Mouse (Mus musculus): Measurements from ENCODE around the gene Usp6nl.

Gene Usp6nl

DNA sequence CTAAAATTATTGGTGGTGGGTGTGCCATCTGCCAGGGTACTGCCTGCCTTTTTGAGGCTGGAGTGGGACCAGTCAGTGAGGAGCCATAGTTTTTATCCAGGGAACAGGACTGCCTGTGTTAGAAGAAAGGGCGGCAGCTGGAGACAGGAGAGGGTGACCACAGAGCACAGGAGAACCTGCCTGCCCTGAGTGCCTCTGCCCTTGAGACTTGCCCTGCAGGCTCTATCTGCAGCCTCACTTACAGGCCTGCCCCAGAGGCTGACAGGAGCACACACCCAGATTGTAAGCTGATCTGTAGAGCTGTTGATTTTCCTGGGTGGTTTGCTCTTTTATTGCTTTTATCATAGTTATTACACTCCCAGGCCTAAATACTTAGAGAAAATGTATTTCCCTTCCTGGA, 85.2 kb downstream of the Usp6nl start:
- in situ Hi-C loops (cut with MboI) = loop anchor here (5.0 kb wide), 1 partner anchor 195 kb away; the partner anchor contains the start of gene Echdc3

DNA sequence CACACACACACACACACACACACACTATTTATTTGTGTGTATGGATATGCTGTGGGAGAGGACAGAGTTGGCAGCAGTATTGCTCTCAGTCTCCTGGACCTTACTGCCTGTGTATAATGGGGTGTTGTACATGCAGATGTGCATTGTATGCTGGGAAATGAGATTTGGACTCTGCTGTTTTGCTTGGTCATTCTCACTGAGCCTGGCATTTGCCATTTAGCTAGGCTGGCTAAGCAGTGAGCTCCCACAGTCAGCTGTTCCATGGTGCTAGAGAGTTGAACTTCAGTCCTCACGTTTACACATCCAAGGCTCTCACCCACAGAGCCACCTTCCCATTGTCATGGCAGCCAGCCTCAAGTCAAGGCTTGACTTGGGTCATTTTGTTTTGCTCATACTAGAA, 90.2 kb downstream of the Usp6nl start:
- in situ Hi-C loops (cut with MboI) = no loop called here

DNA sequence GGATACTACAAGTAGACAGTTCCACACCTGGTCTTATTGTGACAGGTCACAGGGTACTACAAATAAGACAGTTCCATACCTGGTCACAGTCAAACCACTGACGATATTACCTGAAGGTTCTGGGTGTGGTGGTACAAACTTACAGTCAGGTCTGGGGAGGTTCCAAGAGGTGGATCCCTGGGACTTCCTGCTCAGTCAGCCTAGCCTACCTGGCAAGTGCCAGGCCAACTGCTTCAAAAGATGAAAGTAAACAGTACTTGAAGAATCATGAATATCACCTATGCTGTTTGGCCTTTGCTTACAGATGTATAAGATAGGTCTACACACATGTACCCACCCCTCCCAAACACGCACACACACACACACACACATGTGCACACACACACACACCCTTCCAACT, 91.3 kb downstream of the Usp6nl start:
- in situ Hi-C loops (cut with MboI) = no loop called here

DNA sequence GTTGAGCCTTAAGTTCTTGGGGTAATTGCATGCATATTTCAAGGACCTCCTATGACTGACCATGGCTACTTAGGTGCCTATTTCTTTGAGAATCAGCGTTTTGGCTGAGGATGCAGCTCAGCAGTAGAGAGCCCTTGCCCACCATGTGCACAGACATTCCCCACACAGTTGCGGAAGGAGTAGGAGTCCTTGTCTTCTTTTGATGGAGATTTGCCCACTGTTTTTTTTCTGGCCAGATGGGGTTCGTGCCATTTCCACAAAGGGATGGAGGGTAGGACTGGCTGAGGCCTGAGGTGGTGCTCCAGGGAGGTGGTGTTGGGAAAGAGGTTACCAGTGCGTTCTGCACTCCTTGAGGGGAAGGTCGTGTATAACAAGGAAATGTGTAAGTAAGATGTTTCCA, 91.9 kb downstream of the Usp6nl start:
- in situ Hi-C loops (cut with MboI) = no loop called here

DNA sequence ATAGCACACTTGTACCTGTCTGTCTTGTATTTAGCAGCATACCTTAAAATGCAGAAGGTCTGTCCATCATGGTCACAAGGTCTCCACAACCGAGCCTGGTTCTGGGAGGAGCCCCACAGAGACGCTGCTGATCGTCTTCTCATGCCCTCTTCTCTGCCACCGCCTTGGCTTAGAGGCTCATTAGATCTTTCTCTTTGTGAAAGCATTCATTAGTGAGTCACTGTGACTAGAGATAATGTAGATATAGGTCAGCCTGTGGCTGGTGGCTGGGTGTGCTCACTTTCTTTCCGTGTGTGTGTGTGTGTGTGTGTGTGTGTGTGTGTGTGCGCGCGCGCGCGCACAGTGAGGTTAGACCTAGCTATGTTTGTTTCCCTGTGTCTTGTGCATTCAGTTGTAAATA, 94.7 kb downstream of the Usp6nl start:
- in situ Hi-C loops (cut with MboI) = no loop called here

DNA sequence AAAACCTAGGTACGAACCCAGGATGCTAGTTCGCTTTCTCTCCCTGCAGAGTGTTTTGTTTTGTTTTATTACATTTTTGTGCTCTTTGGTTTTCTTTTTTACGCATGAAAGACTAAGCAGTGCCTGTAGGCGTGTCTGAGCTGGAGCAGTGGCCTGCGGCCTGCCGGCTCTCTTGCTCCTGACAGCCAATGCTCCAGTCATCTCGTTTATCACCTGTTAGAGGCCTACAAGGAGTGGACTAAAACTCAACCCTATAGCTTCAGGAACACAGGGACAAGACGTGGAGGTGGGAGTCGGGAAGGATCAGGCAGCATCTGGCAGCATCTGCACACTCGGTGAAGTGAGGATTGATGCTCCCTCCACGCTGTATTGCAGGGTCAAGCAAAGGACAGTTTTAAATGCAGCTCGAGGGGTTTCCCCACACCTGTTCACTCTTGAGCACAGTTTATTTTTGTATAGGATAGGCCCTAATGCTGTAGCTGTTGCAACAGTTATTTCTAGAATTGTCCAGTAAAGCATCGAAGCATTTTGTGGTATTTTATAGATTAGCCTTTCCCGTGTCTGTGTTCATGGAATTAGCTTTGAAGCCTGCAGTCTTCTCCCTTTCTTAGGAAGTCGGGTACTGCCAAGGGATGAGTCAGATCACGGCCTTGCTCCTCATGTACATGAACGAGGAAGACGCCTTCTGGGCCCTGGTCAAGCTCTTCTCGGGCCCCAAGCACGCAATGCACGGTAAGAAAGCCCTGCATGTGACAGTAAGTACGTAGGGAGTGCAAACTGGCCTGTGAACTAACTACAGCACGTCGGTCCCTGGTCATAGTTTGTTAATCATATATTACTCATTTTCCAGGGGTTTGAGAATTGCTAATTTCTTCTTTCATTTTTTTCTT, 101.4 kb downstream of the Usp6nl start:
- in situ Hi-C loops (cut with MboI) = no loop called here

DNA sequence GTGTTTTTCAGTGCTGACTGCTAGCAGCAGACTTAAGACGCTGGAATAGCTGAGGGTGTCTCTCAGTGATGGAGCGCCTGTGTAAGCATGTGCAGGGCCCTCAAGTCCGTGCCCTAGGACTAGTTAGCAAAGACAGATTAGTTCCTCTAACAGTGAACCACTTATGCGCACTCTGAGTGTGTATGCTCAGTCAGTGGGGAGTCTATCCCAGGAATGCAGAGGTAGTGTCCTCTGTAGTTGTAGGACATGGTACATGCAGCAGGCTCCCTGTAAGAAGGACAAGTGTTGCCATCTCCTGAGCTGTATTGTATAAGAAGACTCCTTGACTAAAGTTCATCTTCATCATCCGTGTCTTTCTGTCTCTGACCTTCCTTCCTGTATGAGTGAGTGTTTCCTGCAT, 102.4 kb downstream of the Usp6nl start:
- in situ Hi-C loops (cut with MboI) = no loop called here

DNA sequence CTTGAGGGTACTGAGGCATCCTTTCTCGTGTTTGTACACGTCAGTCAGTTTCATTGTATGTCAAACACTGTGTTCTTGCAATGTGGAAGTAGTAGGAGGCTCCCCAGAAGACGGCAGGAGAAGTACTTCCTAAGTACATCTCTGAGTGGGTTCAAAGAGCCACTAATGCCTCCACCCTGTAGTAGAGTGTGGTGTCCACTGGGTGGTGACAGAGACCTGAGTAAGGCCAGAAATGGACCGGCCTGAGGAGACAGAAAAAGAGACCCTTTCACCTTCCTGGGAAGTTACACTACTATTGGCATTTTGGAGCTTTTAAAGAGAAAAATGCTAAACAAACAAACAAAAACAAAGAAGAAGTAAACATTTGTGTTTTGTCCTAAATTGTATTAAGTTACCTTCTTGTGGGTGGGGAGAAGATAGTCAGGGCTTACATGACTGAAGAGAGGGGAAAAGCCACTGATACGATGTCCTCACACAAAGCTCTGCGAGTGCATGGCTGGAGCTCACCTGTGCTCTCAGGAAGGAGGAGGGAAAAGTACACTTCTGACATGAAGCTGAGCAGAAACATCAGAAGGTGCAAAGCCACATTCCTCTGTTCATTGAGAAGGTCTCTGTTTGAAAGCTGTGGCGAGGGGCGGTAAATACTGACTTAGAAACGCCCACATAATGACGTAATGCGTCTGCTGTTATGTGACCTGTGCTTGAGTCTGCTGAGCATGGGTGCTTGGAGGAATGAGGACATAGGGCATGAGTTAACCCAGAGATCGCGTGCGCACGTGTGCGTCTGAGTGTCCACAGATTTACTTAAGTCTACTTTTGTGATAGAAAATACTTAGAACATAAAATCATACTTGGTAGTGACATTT, 113.9 kb downstream of the Usp6nl start:
- in situ Hi-C loops (cut with MboI) = no loop called here

DNA sequence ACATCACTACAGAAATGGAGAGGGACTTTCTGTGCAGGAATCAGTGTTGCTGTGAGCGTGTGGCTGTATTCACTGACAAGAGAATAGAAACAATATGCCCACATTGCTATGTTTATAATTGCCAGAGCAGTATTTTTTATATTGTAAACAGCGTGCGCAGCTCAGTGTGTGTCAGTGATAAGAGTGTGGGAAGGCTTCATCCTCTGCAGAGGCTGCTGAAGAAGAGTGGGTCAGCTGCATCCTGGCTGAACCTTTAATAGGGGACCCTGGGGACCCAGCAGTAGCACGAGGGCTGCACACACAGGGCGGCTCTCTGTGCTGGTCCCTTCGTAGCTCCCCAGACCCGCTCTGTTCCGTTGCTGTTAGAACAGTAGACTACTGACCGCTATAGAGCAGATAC, 119.2 kb downstream of the Usp6nl start:
- in situ Hi-C loops (cut with MboI) = no loop called here

DNA sequence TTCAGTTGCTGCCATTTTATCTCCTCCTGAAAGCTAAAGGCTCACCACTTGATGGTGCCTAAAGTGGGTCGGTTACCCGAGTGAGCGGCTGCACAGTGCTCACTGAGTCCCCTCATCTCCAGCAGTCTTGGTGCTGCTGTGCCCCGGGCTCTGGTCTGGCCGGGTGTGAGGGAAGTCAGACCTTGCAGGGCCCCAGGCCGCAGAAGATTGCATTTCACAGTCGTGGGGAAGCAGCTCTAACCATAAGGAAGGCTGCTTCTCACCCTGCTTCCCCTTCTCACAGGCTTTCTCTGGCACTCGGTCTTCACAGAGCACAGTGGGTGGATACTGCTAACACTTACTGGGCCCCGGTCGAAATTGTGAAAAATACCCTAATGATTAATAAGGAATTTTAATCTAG, 119.8 kb downstream of the Usp6nl start:
- in situ Hi-C loops (cut with MboI) = no loop called here

DNA sequence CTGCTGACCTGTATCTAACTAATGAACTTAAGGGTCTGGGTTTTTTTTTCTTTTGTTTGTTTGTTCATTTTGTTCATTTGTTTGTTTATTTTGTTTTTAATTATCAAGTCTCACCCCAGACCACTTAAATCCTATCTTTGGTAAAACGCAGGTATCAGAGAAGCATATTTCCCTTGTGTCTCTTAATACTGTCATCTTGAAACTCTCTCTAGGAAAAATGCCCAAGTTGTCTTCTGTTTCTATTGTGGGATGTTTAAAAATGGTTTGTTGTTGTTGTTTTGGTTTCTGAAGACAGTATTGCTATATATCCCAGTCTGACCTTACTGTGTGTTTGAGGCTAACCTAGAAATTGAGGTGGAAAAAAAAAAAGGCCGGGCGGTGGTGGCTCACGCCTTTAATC, 121.5 kb downstream of the Usp6nl start:
- in situ Hi-C loops (cut with MboI) = no loop called here

DNA sequence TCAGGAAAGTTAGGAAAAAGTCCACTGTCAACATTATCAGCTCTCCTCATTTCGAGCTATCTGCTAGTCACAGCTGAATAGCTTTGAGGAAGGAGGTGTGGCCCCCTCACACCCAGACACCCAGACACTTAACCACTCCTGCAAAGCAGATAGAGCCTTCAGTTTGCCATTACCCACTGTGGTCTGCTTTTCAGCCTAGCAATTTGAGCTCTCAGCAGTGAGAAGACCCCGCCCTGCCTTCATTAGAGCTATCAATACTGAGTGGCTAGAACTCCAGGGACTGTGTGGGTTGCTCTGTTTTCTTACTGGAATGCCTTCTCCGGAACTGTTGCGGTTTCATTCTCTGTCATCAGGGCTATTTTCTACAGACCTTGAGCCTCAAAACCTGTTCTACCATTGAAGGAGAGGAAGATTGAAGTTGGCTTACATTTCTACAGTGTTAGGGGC, 122.3 kb downstream of the Usp6nl start:
- in situ Hi-C loops (cut with MboI) = no loop called here

DNA sequence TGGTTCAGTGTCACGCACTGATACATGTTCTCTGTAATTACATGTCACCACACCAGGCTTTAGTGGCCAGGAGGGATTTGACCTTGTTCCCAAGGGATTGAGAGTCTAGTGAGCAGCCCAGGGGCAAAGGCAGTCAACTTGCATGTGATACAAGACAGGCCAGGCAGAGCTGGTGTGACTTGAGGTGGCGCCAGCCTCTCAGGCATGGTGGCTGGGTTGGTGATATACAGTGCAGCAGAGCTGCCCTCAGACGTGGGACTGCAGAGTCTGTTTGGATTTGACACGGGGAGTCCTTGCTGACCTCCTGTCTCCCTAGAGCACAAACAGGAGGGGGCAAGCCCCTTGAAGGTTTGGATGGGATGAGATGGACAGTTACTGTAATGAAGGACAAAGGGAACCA, 123.4 kb downstream of the Usp6nl start:
- in situ Hi-C loops (cut with MboI) = no loop called here

DNA sequence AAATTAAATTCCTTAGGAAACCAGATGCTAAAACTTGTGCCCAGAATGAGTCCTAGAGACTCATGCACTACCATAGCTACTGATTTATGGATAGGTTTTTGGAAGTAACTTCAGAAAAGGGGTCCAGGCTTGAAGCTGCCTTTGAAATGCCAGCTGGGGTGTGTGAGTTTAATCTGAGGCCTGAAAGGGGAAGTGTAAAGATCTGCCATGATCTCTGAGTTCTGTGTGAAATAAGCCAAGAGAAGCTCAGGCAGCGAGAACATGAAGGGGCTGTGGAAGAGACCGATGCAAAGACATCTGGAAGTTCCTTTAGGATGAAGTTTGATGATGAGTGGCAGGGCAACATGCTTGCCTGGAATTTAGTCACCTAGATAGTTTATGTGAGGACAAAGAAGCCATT, 126.4 kb downstream of the Usp6nl start:
- in situ Hi-C loops (cut with MboI) = no loop called here

DNA sequence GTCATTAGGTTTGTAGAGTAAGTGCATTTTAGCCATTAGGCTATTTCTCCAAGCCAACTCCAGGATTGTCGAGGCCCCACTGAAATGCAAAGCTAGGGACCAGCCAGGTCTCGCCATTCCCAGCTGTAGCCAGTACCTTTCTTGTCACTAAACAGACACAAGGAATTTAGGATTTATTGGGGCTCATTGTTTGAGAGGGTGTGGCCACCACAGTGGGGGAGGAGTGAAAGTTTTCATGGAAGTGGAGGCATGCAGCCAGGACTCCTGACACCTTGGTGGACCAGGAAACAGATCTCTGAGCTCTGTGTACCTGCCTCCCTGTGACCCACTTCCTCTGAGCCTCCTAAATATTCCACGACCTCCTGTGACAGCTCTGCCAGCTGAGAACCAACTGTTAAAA, 127.2 kb downstream of the Usp6nl start:
- in situ Hi-C loops (cut with MboI) = no loop called here

DNA sequence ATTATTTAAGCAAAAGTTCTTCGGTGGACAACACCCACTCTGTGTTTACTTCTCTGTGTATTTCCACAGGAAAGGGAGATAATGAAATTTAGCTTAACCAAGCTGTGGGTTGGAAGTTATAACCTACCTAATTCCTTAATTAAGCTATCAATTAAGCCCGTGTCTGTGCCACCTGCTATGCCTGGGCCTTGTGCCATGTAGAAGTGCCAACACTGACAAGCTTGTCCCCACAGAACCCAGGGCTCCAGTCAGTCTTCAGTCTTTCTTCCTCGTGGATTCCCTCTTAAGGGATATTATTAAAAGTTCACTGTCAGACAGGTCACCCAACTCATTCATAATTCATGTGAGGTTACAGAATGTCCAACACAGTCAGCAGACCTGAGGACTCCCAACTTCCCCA, 128.1 kb downstream of the Usp6nl start:
- in situ Hi-C loops (cut with MboI) = no loop called here

DNA sequence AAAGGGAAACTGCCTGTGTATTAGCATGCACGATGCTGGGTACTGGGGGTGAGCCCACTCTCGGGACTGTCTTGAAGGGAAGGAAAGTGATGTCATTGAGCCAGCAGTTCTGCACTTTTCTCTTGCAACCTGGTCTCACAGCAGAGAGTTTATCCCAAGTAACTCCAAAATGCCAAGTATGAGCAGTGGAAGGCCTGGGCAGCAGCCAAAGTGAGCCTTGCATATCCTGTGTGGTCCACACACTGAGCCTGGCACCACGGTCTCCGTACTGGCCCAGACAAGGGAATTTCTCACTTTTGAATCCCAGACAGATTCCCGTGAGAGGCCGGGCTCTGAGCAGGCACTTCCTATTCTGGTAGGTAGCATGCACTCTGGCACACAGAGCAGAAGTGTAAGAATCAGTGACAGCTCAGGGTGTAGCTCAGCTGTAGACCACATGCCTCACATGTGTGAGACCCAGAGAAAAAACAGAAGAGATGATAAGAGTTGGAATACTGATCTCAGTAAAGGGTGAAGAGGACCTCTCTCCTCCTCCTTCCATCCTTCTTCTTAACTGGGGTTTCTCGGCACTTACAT, 132.6 kb downstream of the Usp6nl start:
- in situ Hi-C loops (cut with MboI) = no loop called here

DNA sequence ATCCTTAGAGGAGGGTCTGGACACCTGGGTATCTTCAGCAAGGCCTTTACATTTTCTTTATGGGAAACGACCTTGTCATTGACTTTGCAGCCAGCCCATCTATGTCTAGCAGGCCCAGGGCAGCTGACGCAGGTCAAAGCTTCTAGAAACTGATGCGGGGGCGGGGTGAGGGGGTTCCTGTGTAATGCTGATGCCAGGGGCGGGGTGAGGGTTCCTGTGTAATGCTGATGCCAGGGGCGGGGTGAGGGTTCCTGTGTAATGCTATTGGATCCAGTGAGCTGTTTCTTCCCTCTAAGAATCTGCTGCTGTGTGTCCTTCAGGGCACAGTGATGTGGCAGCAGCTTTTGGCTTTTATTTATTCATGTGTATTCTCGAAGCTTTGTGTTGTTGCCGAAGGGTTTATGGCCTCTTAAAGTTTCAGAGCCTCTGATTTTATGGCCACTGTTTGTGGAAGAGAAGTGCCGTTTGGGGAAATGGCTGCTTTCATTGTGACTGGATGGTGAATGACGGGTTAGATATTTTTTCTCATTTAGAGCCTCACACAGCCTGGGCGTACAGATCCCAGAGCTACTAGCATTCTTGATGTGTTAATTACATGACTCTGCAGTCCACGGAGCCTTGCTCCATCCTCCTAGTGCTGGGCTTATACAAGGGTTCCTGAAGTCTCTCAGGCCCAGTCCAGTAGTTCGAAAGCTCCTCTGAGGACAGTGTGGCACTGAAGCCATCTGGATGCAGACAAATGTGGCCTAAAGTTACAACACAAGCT, 137.0 kb downstream of the Usp6nl start:
- in situ Hi-C loops (cut with MboI) = no loop called here

DNA sequence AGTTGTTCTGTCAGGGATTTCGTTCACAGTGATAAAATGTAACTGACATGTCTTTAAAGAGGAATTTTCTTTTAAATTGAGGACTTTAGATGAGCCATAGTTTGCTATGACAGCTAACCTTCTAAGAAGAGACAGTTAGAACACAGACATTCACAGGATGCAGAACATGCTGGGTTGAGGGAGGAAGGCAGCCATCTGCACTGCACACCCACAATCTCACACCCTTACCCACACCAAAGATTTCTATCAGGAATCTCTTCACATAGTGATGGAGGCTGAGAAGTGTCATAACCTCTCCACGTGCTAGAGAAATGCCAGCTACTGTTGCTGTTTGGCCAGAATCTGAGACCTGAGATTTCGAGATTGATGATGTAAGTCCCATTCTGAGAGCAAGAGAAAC, 139.8 kb downstream of the Usp6nl start:
- in situ Hi-C loops (cut with MboI) = no loop called here

DNA sequence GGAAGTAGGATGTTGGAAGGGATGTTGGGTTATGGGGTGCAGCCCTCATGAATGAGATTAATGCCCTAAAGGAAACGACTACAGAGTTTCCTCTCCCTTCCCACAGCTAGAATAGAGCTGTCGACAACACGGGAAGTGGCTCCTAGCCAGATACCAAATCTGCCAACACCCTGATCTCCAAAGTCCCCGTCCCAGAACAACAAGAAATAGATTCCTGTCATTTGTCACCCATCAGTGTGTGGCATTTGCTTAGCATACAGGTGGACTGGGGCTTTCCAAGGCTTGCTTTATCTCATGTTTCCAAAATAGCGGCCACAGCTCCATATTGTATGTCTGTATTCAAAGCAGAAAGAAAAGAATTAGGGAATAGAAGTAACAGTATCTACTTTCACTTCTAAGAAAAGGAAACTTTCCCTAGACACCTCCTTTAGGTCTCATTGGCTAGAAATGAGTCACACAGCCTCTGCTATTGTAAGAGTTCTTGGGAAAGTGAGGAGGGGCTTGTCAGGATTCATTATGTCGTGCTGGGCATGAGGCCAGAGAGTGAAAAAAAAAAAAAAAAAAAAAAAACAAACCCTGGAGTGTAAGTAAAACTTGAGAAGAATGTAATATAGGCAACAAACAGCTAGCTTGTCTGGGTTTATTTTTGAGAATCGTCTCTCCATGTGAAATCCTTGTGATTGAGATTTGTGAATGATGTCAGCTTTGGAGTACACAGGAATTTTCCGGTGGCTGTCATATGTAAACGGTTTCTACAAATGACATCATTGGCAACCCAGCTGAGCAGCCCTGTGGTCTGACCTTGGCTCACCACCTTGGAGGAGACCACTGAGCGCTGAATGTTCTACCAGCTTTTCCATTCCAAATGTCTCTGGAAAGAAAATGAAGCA, 141.6 kb downstream of the Usp6nl start:
- in situ Hi-C loops (cut with MboI) = no loop called here

DNA sequence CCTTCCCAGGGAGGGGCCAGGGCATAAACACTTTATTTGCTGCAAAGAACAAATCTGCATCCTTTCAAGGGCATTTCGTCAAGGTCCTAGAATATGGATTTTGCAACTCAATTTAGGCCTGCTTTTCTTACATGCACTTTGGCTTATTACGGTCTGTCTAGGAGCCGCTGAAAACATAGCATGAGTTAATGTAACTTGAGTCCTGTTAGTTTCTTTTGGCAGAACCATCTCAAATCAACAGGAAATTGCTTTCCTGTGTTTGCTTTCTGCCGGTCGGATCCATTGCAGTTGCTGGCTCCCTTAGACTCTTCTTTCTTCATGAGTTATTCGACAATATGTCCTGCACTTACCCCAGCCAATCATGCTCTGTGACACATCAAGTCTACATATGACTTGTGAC, 143.9 kb downstream of the Usp6nl start:
- in situ Hi-C loops (cut with MboI) = no loop called here
